Mouse (Mus musculus): ENCODE measurements around the gene Cenpn. TPM values are rescaled to one million over a fixed set of nuclear protein-coding genes. Genes with fewer than 3 reads are reported as not detected.
A peak's percentile ranks its signal among the peaks of the same experiment; 100 is the strongest.

Gene Cenpn
- polyA plus RNA-seq (2015; fragmentation: Nextera tagmentation; extraction: Ambion mirVana): 9.5 and 10.4 TPM in 2 replicates

GRCm38 (mm10) chr8:116921337-116922059 lies at the start of gene Cenpn, which contains the start of gene Cmc2:
Gene Cenpn, plus strand, starts transcription at chr8:116921730.
Gene Cmc2, minus strand, starts transcription at chr8:116921455.
- under 1% methylated on average over 55 of the region's 57 CpGs for WGBS
- ATAC-seq: peak; percentile 96

GRCm38 (mm10) chr8:116872761-116873342 lies 48.7 kb upstream of the Cenpn start:
- ATAC-seq: no peak
- Histone ChIP-seq H3K27me3 (replicated peaks; ENCODE audit: control insufficient read depth, insufficient read depth, low read length) (no peaks in the 10 kb centered on the region), H3K36me3 (ENCODE audit: control insufficient read depth, insufficient read depth, low read length) (no peaks in the 10 kb centered on the region), H3K9me3 (ENCODE audit: control insufficient read depth, low read length) (no peaks in the 10 kb centered on the region), H3K27ac (ENCODE audit: low read depth, low read length) (no peak overlapping the region), H3K4me2 (ENCODE audit: low read length) (no peak overlapping the region), H3K9ac (ENCODE audit: low read depth, low read length) (no peak overlapping the region), H3K4me3 (ENCODE audit: low read length) (no peak overlapping the region), H3K4me1 (ENCODE audit: control insufficient read depth, insufficient read depth, low read depth, low read length) (no peaks in the 10 kb centered on the region; the same call in 1 of the 2 replicates)
- 74% methylated on average over 2 of the region's 2 CpGs for WGBS

More at GRCm38 (mm10) chr8:116921337-116922059, at the start of gene Cenpn, which contains the start of gene Cmc2:
- Histone ChIP-seq H3K27me3 (replicated peaks; ENCODE audit: control insufficient read depth, insufficient read depth, low read length) (no peaks in the 10 kb centered on the region), H3K9me3 (ENCODE audit: control insufficient read depth, low read length) (no peaks in the 10 kb centered on the region), H3K27ac (ENCODE audit: low read depth, low read length) (peak within 1 kb of the TSS; percentile 87), H3K4me1 (ENCODE audit: control insufficient read depth, insufficient read depth, low read depth, low read length) (peaks cover 9% of the 10 kb centered on the region), H3K4me2 (ENCODE audit: low read length) (peak within 1 kb of the TSS; percentile 88), H3K36me3 (ENCODE audit: control insufficient read depth, insufficient read depth, low read length) (no peaks in the 10 kb centered on the region), H3K9ac (ENCODE audit: low read depth, low read length) (peak within 1 kb of the TSS; percentile 72), H3K4me3 (ENCODE audit: low read length) (peak within 1 kb of the TSS; percentile 84)

- Histone ChIP-seq H3K9ac (ENCODE audit: low read depth, low read length) (no peak overlapping the region), H3K9me3 (ENCODE audit: control insufficient read depth, low read length) (no peaks in the 10 kb centered on the region), H3K4me1 (ENCODE audit: control insufficient read depth, insufficient read depth, low read depth, low read length) (no peaks in the 10 kb centered on the region; the same call in 1 of the 2 replicates), H3K27ac (ENCODE audit: low read depth, low read length) (no peak overlapping the region), H3K4me2 (ENCODE audit: low read length) (no peak overlapping the region), H3K36me3 (ENCODE audit: control insufficient read depth, insufficient read depth, low read length) (no peaks in the 10 kb centered on the region), H3K27me3 (replicated peaks; ENCODE audit: control insufficient read depth, insufficient read depth, low read length) (no peaks in the 10 kb centered on the region), H3K4me3 (ENCODE audit: low read length) (no peak overlapping the region)
- ATAC-seq: no peak
- WGBS: 72% methylated on average over 11 of the region's 11 CpGs
Measured at GRCm38 (mm10) chr8:116873586-116873985, 47.9 kb upstream of the Cenpn start.

GRCm38 (mm10) chr8:116873986-116874385 lies 47.5 kb upstream of the Cenpn start:
- Histone ChIP-seq H3K4me1 (ENCODE audit: control insufficient read depth, insufficient read depth, low read depth, low read length) (no peaks in the 10 kb centered on the region), H3K36me3 (ENCODE audit: control insufficient read depth, insufficient read depth, low read length) (no peaks in the 10 kb centered on the region), H3K4me2 (ENCODE audit: low read length) (no peak overlapping the region), H3K4me3 (ENCODE audit: low read length) (no peak overlapping the region), H3K9ac (ENCODE audit: low read depth, low read length) (no peak overlapping the region), H3K27me3 (replicated peaks; ENCODE audit: control insufficient read depth, insufficient read depth, low read length) (no peaks in the 10 kb centered on the region), H3K9me3 (ENCODE audit: control insufficient read depth, low read length) (no peaks in the 10 kb centered on the region), H3K27ac (ENCODE audit: low read depth, low read length) (no peak overlapping the region)
- no peak for ATAC-seq
- 82% methylated on average over 8 of the region's 8 CpGs for WGBS

GRCm38 (mm10) chr8:116875798-116876450 lies 45.6 kb upstream of the Cenpn start:
- H3K4me1 ChIP-seq (ENCODE audit: control insufficient read depth, insufficient read depth, low read depth, low read length): no peaks in the 10 kb centered on the region
- H3K9me3 ChIP-seq (ENCODE audit: control insufficient read depth, low read length): no peaks in the 10 kb centered on the region
- H3K27me3 ChIP-seq (replicated peaks; ENCODE audit: control insufficient read depth, insufficient read depth, low read length): no peaks in the 10 kb centered on the region
- no peaks in the 10 kb centered on the region for H3K36me3 ChIP-seq (ENCODE audit: control insufficient read depth, insufficient read depth, low read length)
- H3K4me2 ChIP-seq (ENCODE audit: low read length): no peak overlapping the region
- H3K27ac ChIP-seq (ENCODE audit: low read depth, low read length): no peak overlapping the region
- no peak overlapping the region for H3K4me3 ChIP-seq (ENCODE audit: low read length)
- 83% methylated on average over 17 of the region's 17 CpGs for WGBS
- H3K9ac ChIP-seq (ENCODE audit: low read depth, low read length): no peak overlapping the region
- ATAC-seq: no peak

GRCm38 (mm10) chr8:116881396-116881795 lies 40.1 kb upstream of the Cenpn start:
- Histone ChIP-seq H3K4me2 (ENCODE audit: low read length) (no peak overlapping the region), H3K9me3 (ENCODE audit: control insufficient read depth, low read length) (no peaks in the 10 kb centered on the region), H3K9ac (ENCODE audit: low read depth, low read length) (no peak overlapping the region), H3K36me3 (ENCODE audit: control insufficient read depth, insufficient read depth, low read length) (no peaks in the 10 kb centered on the region), H3K4me1 (ENCODE audit: control insufficient read depth, insufficient read depth, low read depth, low read length) (no peaks in the 10 kb centered on the region), H3K4me3 (ENCODE audit: low read length) (no peak overlapping the region), H3K27me3 (replicated peaks; ENCODE audit: control insufficient read depth, insufficient read depth, low read length) (no peaks in the 10 kb centered on the region), H3K27ac (ENCODE audit: low read depth, low read length) (no peak overlapping the region)
- WGBS: 93% methylated on average over 8 of the region's 8 CpGs
- ATAC-seq: no peak

GRCm38 (mm10) chr8:116887813-116888212 lies 33.7 kb upstream of the Cenpn start:
- no peak for ATAC-seq
- Histone ChIP-seq H3K4me3 (ENCODE audit: low read length) (no peak overlapping the region), H3K4me1 (ENCODE audit: control insufficient read depth, insufficient read depth, low read depth, low read length) (no peaks in the 10 kb centered on the region), H3K9ac (ENCODE audit: low read depth, low read length) (no peak overlapping the region), H3K36me3 (ENCODE audit: control insufficient read depth, insufficient read depth, low read length) (no peaks in the 10 kb centered on the region), H3K27ac (ENCODE audit: low read depth, low read length) (no peak overlapping the region), H3K9me3 (ENCODE audit: control insufficient read depth, low read length) (no peaks in the 10 kb centered on the region), H3K4me2 (ENCODE audit: low read length) (no peak overlapping the region), H3K27me3 (replicated peaks; ENCODE audit: control insufficient read depth, insufficient read depth, low read length) (no peaks in the 10 kb centered on the region)
- WGBS: 79% methylated on average over 4 of the region's 4 CpGs

- no peak overlapping the region for H3K4me3 ChIP-seq (ENCODE audit: low read length)
- WGBS: 94% methylated on average over 5 of the region's 5 CpGs
- ATAC-seq: no peak
- no peaks in the 10 kb centered on the region for H3K27me3 ChIP-seq (replicated peaks; ENCODE audit: control insufficient read depth, insufficient read depth, low read length)
- no peaks in the 10 kb centered on the region for H3K4me1 ChIP-seq (ENCODE audit: control insufficient read depth, insufficient read depth, low read depth, low read length)
- 0 out of 2 replicates have a peak, but pooled peaks cover 2% of the 10 kb centered on the region for H3K36me3 ChIP-seq (ENCODE audit: control insufficient read depth, insufficient read depth, low read length)
- H3K9ac ChIP-seq (ENCODE audit: low read depth, low read length): no peak overlapping the region
- no peak overlapping the region for H3K4me2 ChIP-seq (ENCODE audit: low read length)
- H3K9me3 ChIP-seq (ENCODE audit: control insufficient read depth, low read length): peaks cover 3% of the 10 kb centered on the region; the same call in 1 of the 2 replicates
- no peak overlapping the region for H3K27ac ChIP-seq (ENCODE audit: low read depth, low read length)
Measured at GRCm38 (mm10) chr8:116891446-116891845, 30.1 kb upstream of the Cenpn start.

- no peak overlapping the region for H3K4me2 ChIP-seq (ENCODE audit: low read length)
- H3K9ac ChIP-seq (ENCODE audit: low read depth, low read length): no peak overlapping the region
- no peak overlapping the region for H3K4me3 ChIP-seq (ENCODE audit: low read length)
- H3K4me1 ChIP-seq (ENCODE audit: control insufficient read depth, insufficient read depth, low read depth, low read length): no peaks in the 10 kb centered on the region
- H3K27ac ChIP-seq (ENCODE audit: low read depth, low read length): no peak overlapping the region
- H3K27me3 ChIP-seq (replicated peaks; ENCODE audit: control insufficient read depth, insufficient read depth, low read length): no peaks in the 10 kb centered on the region
- 0 out of 2 replicates have a peak, but pooled peaks cover 2% of the 10 kb centered on the region for H3K36me3 ChIP-seq (ENCODE audit: control insufficient read depth, insufficient read depth, low read length)
- H3K9me3 ChIP-seq (ENCODE audit: control insufficient read depth, low read length): peaks cover 3% of the 10 kb centered on the region; the same call in 1 of the 2 replicates
- no peak for ATAC-seq
- 92% methylated on average over 3 of the region's 3 CpGs for WGBS
Measured at GRCm38 (mm10) chr8:116892130-116892529, 29.4 kb upstream of the Cenpn start.

All from hindbrain, embryonic 16.5 days (tissue).